In genomic region chr13:64364258-64364657, GRCm38 (mm10) we compare ENCODE assay signal across 10 mouse cellular contexts. TPM values are rescaled to one million over a fixed set of nuclear protein-coding genes. Genes with fewer than 3 reads are reported as not detected.
DNase-seq lines count a peak whose midpoint lies in the region; ATAC-seq and TF ChIP-seq lines count a peak whose summit lies in the region.
"Had no signal": no experiment of that assay in that cellular context is flagged by ENCODE, and none has a peak within 500 bp of the region (broad histone marks: within the 10 kb centered on the region; RNA-seq: fewer than 3 reads in every experiment).

No protein-coding gene starts in this region.

- H3K27ac ChIP-seq in limb, embryonic 11.5 days (replicated peaks; ENCODE audit: low read depth, low read length) = no peak overlapping the region
- no peak overlapping the region for H3K27ac ChIP-seq in limb, embryonic 10.5 days
- H3K27ac ChIP-seq in small intestine, adult 2 months (ENCODE audit: insufficient read depth, low read depth, low read length) = no peak overlapping the region
- H3K27ac ChIP-seq: heart, embryonic 15.5 days had no signal

- ATAC-seq in limb, embryonic 11.5 days (ENCODE audit: insufficient number of reproducible peaks, low FRiP score, low TSS enrichment, low read depth) = no peak
- ATAC-seq in inflammation-experienced regulatory T-cells, adult 6 months = peak; percentile 87

- DNase-seq in adrenal gland, postnatal 14 days = peak; percentile 39
- no peak for DNase-seq in adrenal gland, postnatal 4 days (ENCODE audit: low spot score in 2 of 2)
- peak; percentile 30 for DNase-seq in limb, embryonic 11.5 days (ENCODE audit: low spot score)
- no peak for DNase-seq in limb, embryonic 10.5 days (ENCODE audit: low spot score)
- DNase-seq in adrenal gland, postnatal 25 days = peak; percentile 33
- no peak for DNase-seq in yolk sac, embryonic 10.5 days (ENCODE audit: low spot score)

- peak; percentile 65; the same call in 1 of the 2 replicates for TF ChIP-seq CTCF in small intestine, adult 2 months (IDR thresholded peaks at IDR 0.05; ENCODE audit: extremely low read depth, insufficient read length, insufficient replicate concordance, low read depth, low read length)

- H3K36me3 ChIP-seq in limb, embryonic 11.5 days (ENCODE audit: control insufficient read depth, insufficient read depth, low read length) = peaks cover 12% of the 10 kb centered on the region; the same call in 1 of the 2 replicates
- peaks cover 64% of the 10 kb centered on the region for H3K36me3 ChIP-seq in limb, embryonic 10.5 days
- H3K36me3 ChIP-seq in small intestine, adult 2 months (ENCODE audit: control insufficient read depth, insufficient read depth, low read length) = peaks cover 7% of the 10 kb centered on the region

- 89% methylated on average over 2 of the region's 2 CpGs for WGBS in limb, embryonic 11.5 days
- WGBS in limb, embryonic 10.5 days = 86% methylated on average over 2 of the region's 2 CpGs
- 50% methylated on average over 2 of the region's 2 CpGs for WGBS in small intestine, adult 2 months

- no peaks in the 10 kb centered on the region for H3K9me3 ChIP-seq in limb, embryonic 11.5 days (ENCODE audit: control insufficient read depth, low read length)
- H3K9me3 ChIP-seq in limb, embryonic 10.5 days (replicated peaks) = no peaks in the 10 kb centered on the region
- H3K9me3 ChIP-seq: heart, embryonic 15.5 days had no signal

- H3K4me3 ChIP-seq in limb, embryonic 11.5 days (ENCODE audit: low read depth, low read length) = no peak overlapping the region
- no peak overlapping the region for H3K4me3 ChIP-seq in limb, embryonic 10.5 days
- no peak overlapping the region for H3K4me3 ChIP-seq in small intestine, adult 2 months (ENCODE audit: low read depth, low read length)
- H3K4me3 ChIP-seq: heart, embryonic 15.5 days; myocyte had no signal

- no peaks in the 10 kb centered on the region for H3K27me3 ChIP-seq in limb, embryonic 11.5 days (ENCODE audit: control insufficient read depth, insufficient read depth, low read length)
- no peaks in the 10 kb centered on the region for H3K27me3 ChIP-seq in limb, embryonic 10.5 days (ENCODE audit: low read depth, poor library complexity, severe bottlenecking)
- H3K27me3 ChIP-seq in small intestine, adult 2 months (ENCODE audit: control insufficient read depth, insufficient read depth, low read length) = no peaks in the 10 kb centered on the region
- H3K27me3 ChIP-seq: heart, embryonic 15.5 days had no signal

- no peak for TF ChIP-seq POLR2A in small intestine, adult 2 months (IDR thresholded peaks at IDR 0.05; ENCODE audit: low read depth, low read length)

- no peak overlapping the region for H3K4me2 ChIP-seq in limb, embryonic 11.5 days (ENCODE audit: low read depth, severe bottlenecking)
- H3K4me2 ChIP-seq: heart, embryonic 15.5 days had no signal

- peaks cover 5% of the 10 kb centered on the region; the same call in 1 of the 2 replicates for H3K4me1 ChIP-seq in limb, embryonic 11.5 days (ENCODE audit: control insufficient read depth, insufficient read depth, low read length)
- peaks cover 8% of the 10 kb centered on the region for H3K4me1 ChIP-seq in limb, embryonic 10.5 days
- H3K4me1 ChIP-seq in small intestine, adult 2 months (ENCODE audit: control insufficient read depth, insufficient read depth, insufficient read length, low read length) = no peaks in the 10 kb centered on the region

- no peak overlapping the region for H3K9ac ChIP-seq in limb, embryonic 11.5 days (ENCODE audit: low read length)
- H3K9ac ChIP-seq: heart, embryonic 15.5 days had no signal

RNA-seq across cellular contexts. Expression of gene Ctsl, which starts 6.4 kb away (rescaled TPM):
- total RNA-seq in adrenal gland, postnatal 14 days (2021) = 306 and 371 TPM in 2 replicates
- total RNA-seq in adrenal gland, postnatal 4 days (2021) = 100 to 1,000 TPM; 275 to 276 TPM
- 132 and 133 TPM in 2 replicates for polyA plus RNA-seq in limb, embryonic 11.5 days (2014; fragmentation: Nextera tagmentation; extraction: Ambion mirVana)
- polyA plus RNA-seq in limb, embryonic 10.5 days (2016; fragmentation: Nextera tagmentation; extraction: Ambion mirVana) = 100 and 108 TPM in 2 replicates
- total RNA-seq in adrenal gland, postnatal 25 days (2021) = 784 and 797 TPM in 2 replicates
- polyA plus RNA-seq in inflammation-experienced regulatory T-cells, adult 6 months (2017; shearing (Covaris generic)) = 10 to 100 TPM in 1 of 3 experiments, 1 to 10 TPM in 2; 2.3 to 10.7 (median 5.8) TPM
- polyA plus RNA-seq in small intestine, adult 2 months (2012; rRNA removed) = 17.4 and 17.9 TPM in 2 replicates

RNA-seq across cellular contexts. Expression of gene Aaed1, which starts 51.7 kb away (rescaled TPM):
- 48.3 and 50.7 TPM in 2 replicates for total RNA-seq in adrenal gland, postnatal 14 days (2021)
- total RNA-seq in adrenal gland, postnatal 4 days (2021) = 10 to 100 TPM; 42.7 to 43.8 TPM
- 33.1 and 34.0 TPM in 2 replicates for polyA plus RNA-seq in limb, embryonic 11.5 days (2014; fragmentation: Nextera tagmentation; extraction: Ambion mirVana)
- polyA plus RNA-seq in limb, embryonic 10.5 days (2016; fragmentation: Nextera tagmentation; extraction: Ambion mirVana) = 32.5 and 33.0 TPM in 2 replicates
- 47.8 and 54.8 TPM in 2 replicates for total RNA-seq in adrenal gland, postnatal 25 days (2021)
- 10 to 100 TPM in 2 of 3 experiments, 1 to 10 TPM in 1; 9.4 to 10.2 (median 10.0) TPM for polyA plus RNA-seq in inflammation-experienced regulatory T-cells, adult 6 months (2017; shearing (Covaris generic))
- 2.5 and 4.4 TPM in 2 replicates for polyA plus RNA-seq in small intestine, adult 2 months (2012; rRNA removed)

Comparison
In these comparisons a context has a peak if more than half of its experiments do, and no peak if none do; other contexts are left out.
1. DNase-seq: peak in adrenal gland, postnatal 14 days (single experiment), limb, embryonic 11.5 days (single experiment) and adrenal gland, postnatal 25 days (single experiment); none in adrenal gland, postnatal 4 days (0 of 2), limb, embryonic 10.5 days (single experiment) and yolk sac, embryonic 10.5 days (single experiment).